Mouse (Mus musculus): Measurements from ENCODE around the gene Cd3eap. TPM values are rescaled to one million over a fixed set of nuclear protein-coding genes. Genes with fewer than 3 reads are reported as not detected.

The Cd3eap gene
- polyA plus RNA-seq (2012; rRNA removed), result 4.6 and 5.2 TPM in 2 replicates

- under 1% methylated on average over 31 of the region's 31 CpGs for WGBS
- peak; percentile 92 for DNase-seq
- peaks cover 2% of the 10 kb centered on the region; the same call in 1 of the 2 replicates for H3K4me1 ChIP-seq (ENCODE audit: control insufficient read depth, insufficient read depth, low read length)
- peak within 1 kb of the TSS; percentile 69 for H3K4me3 ChIP-seq (replicated peaks; ENCODE audit: extremely low read depth, low read depth, low read length)
- TF ChIP-seq CTCF (IDR thresholded peaks at IDR 0.05; ENCODE audit: insufficient read depth, low read length) (no peak), POLR2A (IDR thresholded peaks at IDR 0.05; ENCODE audit: borderline replicate concordance, extremely low read depth, low read depth, low read length) (peak; percentile 54; the same call in 1 of the 2 replicates)
Observed at GRCm38 (mm10) chr7:19359299-19359891, at the start of gene Cd3eap, which contains the start of gene Ppp1r13l. Gene Cd3eap (minus strand): TSS chr7:19359483. Gene Ppp1r13l (plus strand): TSS chr7:19359749.

- no peaks in the 10 kb centered on the region for H3K4me1 ChIP-seq (ENCODE audit: control insufficient read depth, insufficient read depth, low read length)
- H3K4me3 ChIP-seq (replicated peaks; ENCODE audit: extremely low read depth, low read depth, low read length), result no peak overlapping the region
- TF ChIP-seq CTCF (IDR thresholded peaks at IDR 0.05; ENCODE audit: insufficient read depth, low read length) (peak; percentile 96), POLR2A (IDR thresholded peaks at IDR 0.05; ENCODE audit: borderline replicate concordance, extremely low read depth, low read depth, low read length) (no peak; the same call in 1 of the 2 replicates)
- WGBS, result 3% methylated on average over 19 of the region's 19 CpGs
- DNase-seq, result peak; percentile 88
Observed at GRCm38 (mm10) chr7:19405417-19405816, 46.1 kb upstream of the Cd3eap start.

GRCm38 (mm10) chr7:19404476-19404875 lies 45.2 kb upstream of the Cd3eap start, which contains the start of gene Ckm:
Gene Ckm (plus strand): TSS chr7:19404776.
- Histone ChIP-seq H3K4me3 (replicated peaks; ENCODE audit: extremely low read depth, low read depth, low read length) (peak within 1 kb of the TSS; percentile 8), H3K4me1 (ENCODE audit: control insufficient read depth, insufficient read depth, low read length) (no peaks in the 10 kb centered on the region)
- WGBS, result 47% methylated on average over 7 of the region's 7 CpGs
- no peak for TF ChIP-seq POLR2A (IDR thresholded peaks at IDR 0.05; ENCODE audit: borderline replicate concordance, extremely low read depth, low read depth, low read length)
- no peak for TF ChIP-seq CTCF (IDR thresholded peaks at IDR 0.05; ENCODE audit: insufficient read depth, low read length)
- DNase-seq, result no peak

GRCm38 (mm10) chr7:19403731-19404296 lies 44.5 kb upstream of the Cd3eap start, which contains the start of gene Klc3:
Gene Klc3 (minus strand): TSS chr7:19404104.
- Histone ChIP-seq H3K4me3 (replicated peaks; ENCODE audit: extremely low read depth, low read depth, low read length) (peak within 1 kb of the TSS; percentile 8), H3K4me1 (ENCODE audit: control insufficient read depth, insufficient read depth, low read length) (no peaks in the 10 kb centered on the region)
- DNase-seq, result peak; percentile 78
- WGBS, result 2% methylated on average over 62 of the region's 62 CpGs
- TF ChIP-seq POLR2A (IDR thresholded peaks at IDR 0.05; ENCODE audit: borderline replicate concordance, extremely low read depth, low read depth, low read length), result no peak
- TF ChIP-seq CTCF (IDR thresholded peaks at IDR 0.05; ENCODE audit: insufficient read depth, low read length), result no peak

GRCm38 (mm10) chr7:19402535-19403112 lies 43.3 kb upstream of the Cd3eap start:
- H3K4me1 ChIP-seq (ENCODE audit: control insufficient read depth, insufficient read depth, low read length), result no peaks in the 10 kb centered on the region
- no peak overlapping the region for H3K4me3 ChIP-seq (replicated peaks; ENCODE audit: extremely low read depth, low read depth, low read length)
- no peak for TF ChIP-seq POLR2A (IDR thresholded peaks at IDR 0.05; ENCODE audit: borderline replicate concordance, extremely low read depth, low read depth, low read length)
- no peak for TF ChIP-seq CTCF (IDR thresholded peaks at IDR 0.05; ENCODE audit: insufficient read depth, low read length)
- WGBS, result 77% methylated on average over 9 of the region's 9 CpGs
- no peak for DNase-seq

- DNase-seq, result no peak
- TF ChIP-seq CTCF (IDR thresholded peaks at IDR 0.05; ENCODE audit: insufficient read depth, low read length) (no peak), POLR2A (IDR thresholded peaks at IDR 0.05; ENCODE audit: borderline replicate concordance, extremely low read depth, low read depth, low read length) (no peak)
- WGBS, result 79% methylated on average over 4 of the region's 4 CpGs
- Histone ChIP-seq H3K4me3 (replicated peaks; ENCODE audit: extremely low read depth, low read depth, low read length) (no peak overlapping the region), H3K4me1 (ENCODE audit: control insufficient read depth, insufficient read depth, low read length) (no peaks in the 10 kb centered on the region)
Observed at GRCm38 (mm10) chr7:19400946-19401345, 41.7 kb upstream of the Cd3eap start.

- WGBS, result 5% methylated on average over 27 of the region's 27 CpGs
- TF ChIP-seq CTCF (IDR thresholded peaks at IDR 0.05; ENCODE audit: insufficient read depth, low read length) (no peak), POLR2A (IDR thresholded peaks at IDR 0.05; ENCODE audit: borderline replicate concordance, extremely low read depth, low read depth, low read length) (no peak)
- peak; percentile 62 for DNase-seq
- H3K4me3 ChIP-seq (replicated peaks; ENCODE audit: extremely low read depth, low read depth, low read length), result peak overlapping the region; percentile 17
- no peaks in the 10 kb centered on the region for H3K4me1 ChIP-seq (ENCODE audit: control insufficient read depth, insufficient read depth, low read length)
Observed at GRCm38 (mm10) chr7:19399496-19400280, 40.4 kb upstream of the Cd3eap start.

- H3K4me1 ChIP-seq (ENCODE audit: control insufficient read depth, insufficient read depth, low read length), result no peaks in the 10 kb centered on the region
- no peak for DNase-seq
- H3K4me3 ChIP-seq (replicated peaks; ENCODE audit: extremely low read depth, low read depth, low read length), result no peak overlapping the region
- TF ChIP-seq POLR2A (IDR thresholded peaks at IDR 0.05; ENCODE audit: borderline replicate concordance, extremely low read depth, low read depth, low read length) (no peak), CTCF (IDR thresholded peaks at IDR 0.05; ENCODE audit: insufficient read depth, low read length) (no peak)
- WGBS, result 74% methylated on average over 8 of the region's 8 CpGs
Observed at GRCm38 (mm10) chr7:19394484-19394883, 35.2 kb upstream of the Cd3eap start.
